Mouse (Mus musculus): ENCODE results near the gene Ofcc1.

- TF ChIP-seq POLR2A (IDR thresholded peaks at IDR 0.05; ENCODE audit: low read depth, low read length): no peak
- TF ChIP-seq CTCF (IDR thresholded peaks at IDR 0.05; ENCODE audit: extremely low read depth, insufficient read length, insufficient replicate concordance, low read depth, low read length): no peak
Measured at GRCm38 (mm10) chr13:40123868-40124267, 237.4 kb downstream of the Ofcc1 start.
